Mouse (Mus musculus): ENCODE data around the gene Dupd1. TPM values are rescaled to one million over a fixed set of nuclear protein-coding genes. Genes with fewer than 3 reads are reported as not detected.
A peak's percentile ranks its signal among the peaks of the same experiment; 100 is the strongest.

Gene Dupd1
- total and polyA plus RNA-seq, 3 experiments, result not detected

- peak; percentile 55 for ATAC-seq (ENCODE audit: extremely low read depth, insufficient number of reproducible peaks, low FRiP score, poor library complexity, severe bottlenecking)
- no peak for TF ChIP-seq GATA2 (IDR thresholded peaks at IDR 0.05; ENCODE audit: borderline replicate concordance, low read depth, low read length)
- TF ChIP-seq TAL1 (conservative IDR thresholded peaks at IDR 0.05; ENCODE audit: low read depth, low read length), result no peak
- no peak for TF ChIP-seq CTCF (IDR thresholded peaks at IDR 0.05; ENCODE audit: low read depth, low read length)
- no peak for TF ChIP-seq POLR2AphosphoS5 (IDR thresholded peaks at IDR 0.05; ENCODE audit: insufficient replicate concordance, low read depth, low read length)
- TF ChIP-seq GATA1 (IDR thresholded peaks at IDR 0.05; ENCODE audit: borderline replicate concordance, low read length), result no peak
- H3K4me3 ChIP-seq (ENCODE audit: low read depth, low read length), result no peak overlapping the region
Observed at GRCm38 (mm10) chr14:21745149-21745548, 30.8 kb upstream of the Dupd1 start.

DNA sequence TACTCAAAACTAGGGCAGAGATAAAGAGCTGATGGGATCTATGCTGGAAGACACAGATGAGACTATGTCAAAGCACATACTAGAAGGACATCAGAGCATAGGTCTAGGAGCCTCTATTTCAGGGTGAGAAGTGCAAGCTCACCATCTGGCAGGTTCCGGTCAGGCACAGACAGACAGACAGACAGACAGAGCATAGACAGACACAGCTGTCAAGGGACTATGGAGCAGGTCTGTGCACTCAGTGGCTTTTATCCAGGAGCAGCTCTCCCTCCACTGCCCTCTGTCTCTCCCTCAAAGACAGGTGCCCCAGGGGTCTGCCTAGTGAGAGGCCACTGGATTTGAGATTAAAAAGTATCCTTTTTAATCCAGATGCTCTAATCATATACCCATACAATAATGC is 29.8 kb upstream of the Dupd1 start:
- Histone ChIP-seq H3K4me1 (ENCODE audit: insufficient read depth, low read depth, low read length) (peaks cover 38% of the 10 kb centered on the region), H3K4me3 (ENCODE audit: low read depth, low read length) (no peak overlapping the region), H3K9me3 (replicated peaks) (no peaks in the 10 kb centered on the region), H3K36me3 (replicated peaks) (no peaks in the 10 kb centered on the region), H3K27me3 (ENCODE audit: insufficient read depth, low read length) (peaks cover 22% of the 10 kb centered on the region; the same call in 1 of the 2 replicates)
- no peak for TF ChIP-seq TAL1 (conservative IDR thresholded peaks at IDR 0.05; ENCODE audit: low read depth, low read length)
- no peak for TF ChIP-seq CTCF (IDR thresholded peaks at IDR 0.05; ENCODE audit: low read depth, low read length)
- no peak for TF ChIP-seq POLR2AphosphoS5 (IDR thresholded peaks at IDR 0.05; ENCODE audit: insufficient replicate concordance, low read depth, low read length)
- TF ChIP-seq GATA2 (IDR thresholded peaks at IDR 0.05; ENCODE audit: borderline replicate concordance, low read depth, low read length), result no peak
- no peak for TF ChIP-seq GATA1 (IDR thresholded peaks at IDR 0.05; ENCODE audit: borderline replicate concordance, low read length)
- DNase-seq (ENCODE audit: low spot score) (no peak), ATAC-seq (ENCODE audit: extremely low read depth, insufficient number of reproducible peaks, low FRiP score, poor library complexity, severe bottlenecking) (no peak)

More at GRCm38 (mm10) chr14:21745149-21745548, 30.8 kb upstream of the Dupd1 start:
- Histone ChIP-seq H3K4me1 (ENCODE audit: insufficient read depth, low read depth, low read length) (peaks cover 47% of the 10 kb centered on the region), H3K27me3 (ENCODE audit: insufficient read depth, low read length) (peaks cover 17% of the 10 kb centered on the region; the same call in 1 of the 2 replicates), H3K9me3 (replicated peaks) (no peaks in the 10 kb centered on the region), H3K36me3 (replicated peaks) (no peaks in the 10 kb centered on the region)
- DNase-seq (ENCODE audit: low spot score), result peak; percentile 30

GRCm38 (mm10) chr14:21742441-21742840 is 28.1 kb upstream of the Dupd1 start:
- no peak for TF ChIP-seq CTCF (IDR thresholded peaks at IDR 0.05; ENCODE audit: low read depth, low read length)
- TF ChIP-seq POLR2AphosphoS5 (IDR thresholded peaks at IDR 0.05; ENCODE audit: insufficient replicate concordance, low read depth, low read length), result no peak
- Histone ChIP-seq H3K4me1 (ENCODE audit: insufficient read depth, low read depth, low read length) (peaks cover 24% of the 10 kb centered on the region), H3K27me3 (ENCODE audit: insufficient read depth, low read length) (peaks cover 26% of the 10 kb centered on the region; the same call in 1 of the 2 replicates), H3K4me3 (ENCODE audit: low read depth, low read length) (no peak overlapping the region), H3K9me3 (replicated peaks) (no peaks in the 10 kb centered on the region), H3K36me3 (replicated peaks) (no peaks in the 10 kb centered on the region)
- ATAC-seq (ENCODE audit: extremely low read depth, insufficient number of reproducible peaks, low FRiP score, poor library complexity, severe bottlenecking) (no peak), DNase-seq (ENCODE audit: low spot score) (no peak)

DNA sequence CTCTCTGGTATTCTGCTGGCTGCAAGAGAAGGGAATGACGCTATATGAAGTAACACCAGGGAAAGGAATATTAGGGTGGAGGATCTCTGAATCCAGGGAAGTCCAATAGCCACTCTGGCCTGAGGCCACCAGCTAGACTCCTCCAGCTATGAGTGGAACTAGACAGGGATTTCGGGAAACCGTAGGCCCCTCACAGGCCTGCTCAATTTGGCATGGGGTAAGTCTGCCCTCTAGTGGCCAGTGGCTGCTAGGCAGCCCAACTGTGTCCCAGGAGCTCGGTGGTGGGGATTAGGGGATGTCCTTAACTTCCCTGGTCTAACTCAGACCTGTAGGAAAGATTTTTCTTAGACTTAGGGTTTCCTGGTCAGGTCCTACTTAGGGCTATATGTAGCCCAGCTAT is 27.4 kb upstream of the Dupd1 start:
- Histone ChIP-seq H3K27me3 (ENCODE audit: insufficient read depth, low read length) (peaks cover 26% of the 10 kb centered on the region; the same call in 1 of the 2 replicates), H3K9me3 (replicated peaks) (no peaks in the 10 kb centered on the region), H3K4me1 (ENCODE audit: insufficient read depth, low read depth, low read length) (peaks cover 22% of the 10 kb centered on the region), H3K4me3 (ENCODE audit: low read depth, low read length) (no peak overlapping the region), H3K36me3 (replicated peaks) (no peaks in the 10 kb centered on the region)
- peak; percentile 98 for TF ChIP-seq CTCF (IDR thresholded peaks at IDR 0.05; ENCODE audit: low read depth, low read length)
- TF ChIP-seq GATA2 (IDR thresholded peaks at IDR 0.05; ENCODE audit: borderline replicate concordance, low read depth, low read length), result no peak
- peak; percentile 42; the same call in 1 of the 2 replicates for ATAC-seq (ENCODE audit: extremely low read depth, insufficient number of reproducible peaks, low FRiP score, poor library complexity, severe bottlenecking)
- DNase-seq (ENCODE audit: low spot score), result peak; percentile 52

- H3K4me1 ChIP-seq (ENCODE audit: insufficient read depth, low read depth, low read length), result peaks cover 20% of the 10 kb centered on the region
- DNase-seq (ENCODE audit: low spot score), result no peak
- H3K4me3 ChIP-seq (ENCODE audit: low read depth, low read length), result no peak overlapping the region
- H3K9me3 ChIP-seq (replicated peaks), result no peaks in the 10 kb centered on the region
- ATAC-seq (ENCODE audit: extremely low read depth, insufficient number of reproducible peaks, low FRiP score, poor library complexity, severe bottlenecking), result no peak
- H3K27me3 ChIP-seq (ENCODE audit: insufficient read depth, low read length), result peaks cover 25% of the 10 kb centered on the region; the same call in 1 of the 2 replicates
- no peaks in the 10 kb centered on the region for H3K36me3 ChIP-seq (replicated peaks)
- no peak for TF ChIP-seq CTCF (IDR thresholded peaks at IDR 0.05; ENCODE audit: low read depth, low read length)
Observed at GRCm38 (mm10) chr14:21741314-21741713, 26.9 kb upstream of the Dupd1 start.

- H3K4me1 ChIP-seq (ENCODE audit: insufficient read depth, low read depth, low read length), result peaks cover 16% of the 10 kb centered on the region
- DNase-seq (ENCODE audit: low spot score) (no peak), ATAC-seq (ENCODE audit: extremely low read depth, insufficient number of reproducible peaks, low FRiP score, poor library complexity, severe bottlenecking) (no peak)
- no peaks in the 10 kb centered on the region for H3K9me3 ChIP-seq (replicated peaks)
- TF ChIP-seq GATA2 (IDR thresholded peaks at IDR 0.05; ENCODE audit: borderline replicate concordance, low read depth, low read length) (no peak), GATA1 (IDR thresholded peaks at IDR 0.05; ENCODE audit: borderline replicate concordance, low read length) (no peak), CTCF (IDR thresholded peaks at IDR 0.05; ENCODE audit: low read depth, low read length) (no peak), POLR2AphosphoS5 (IDR thresholded peaks at IDR 0.05; ENCODE audit: insufficient replicate concordance, low read depth, low read length) (no peak), TAL1 (conservative IDR thresholded peaks at IDR 0.05; ENCODE audit: low read depth, low read length) (no peak)
- H3K36me3 ChIP-seq (replicated peaks), result no peaks in the 10 kb centered on the region
- peaks cover 26% of the 10 kb centered on the region; the same call in 1 of the 2 replicates for H3K27me3 ChIP-seq (ENCODE audit: insufficient read depth, low read length)
- no peak overlapping the region for H3K4me3 ChIP-seq (ENCODE audit: low read depth, low read length)
Observed at GRCm38 (mm10) chr14:21740345-21740744, 26.0 kb upstream of the Dupd1 start.

All from G1E (cell line).